21 mouse cellular contexts compared by ENCODE assay signal in the genomic region with DNA sequence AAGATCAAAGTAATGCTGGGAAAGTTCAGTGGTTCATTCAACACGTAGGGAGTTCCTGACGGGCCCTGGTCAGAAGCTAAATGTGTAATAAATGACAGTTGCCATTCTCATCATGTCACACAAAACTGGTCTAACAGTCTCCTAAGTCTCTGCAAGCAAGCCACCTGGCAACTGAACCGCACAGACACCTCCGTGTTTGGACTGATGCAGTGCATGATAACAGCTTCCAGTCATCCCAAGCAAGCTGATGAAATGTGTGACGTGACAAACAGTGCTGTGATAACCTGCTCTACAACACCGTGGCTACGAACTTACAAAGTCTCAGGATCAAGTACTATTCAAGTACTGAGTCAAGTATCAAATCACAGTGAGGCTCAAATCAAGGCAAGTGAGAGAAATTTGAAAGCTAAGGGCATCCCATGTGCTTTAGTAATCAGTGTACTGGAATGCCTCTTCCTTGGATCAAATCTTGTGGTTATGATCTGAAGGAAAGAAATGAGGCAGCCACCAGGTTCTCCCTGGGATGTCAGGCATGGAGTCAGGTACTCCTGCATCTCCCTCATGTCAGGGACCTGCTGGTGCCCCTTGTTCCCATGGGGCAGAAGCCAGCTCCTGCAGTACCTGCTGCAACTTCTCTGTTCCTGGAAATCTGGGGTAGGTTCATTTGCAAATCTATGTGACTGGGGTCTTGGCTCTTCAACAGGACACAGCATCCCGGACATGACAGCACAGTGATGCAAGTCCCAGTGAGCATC. TPM values are rescaled to one million over a fixed set of nuclear protein-coding genes. Genes with fewer than 3 reads are reported as not detected.
"Had no signal": no experiment of that assay in that cellular context is flagged by ENCODE, and none has a peak within 500 bp of the region (broad histone marks: within the 10 kb centered on the region; RNA-seq: fewer than 3 reads in every experiment).

No protein-coding gene starts in this region.

- H3K4me1 ChIP-seq: midbrain, embryonic 10.5 days; midbrain, embryonic 13.5 days; neural tube, embryonic 13.5 days; stomach, embryonic 15.5 days had no signal

- H3K4me3 ChIP-seq: midbrain, embryonic 10.5 days; midbrain, embryonic 13.5 days; myocyte; neural tube, embryonic 13.5 days; neural tube, embryonic 15.5 days; stomach, embryonic 15.5 days had no signal

- ATAC-seq: midbrain, embryonic 13.5 days; midbrain, embryonic 16.5 days had no signal

- H3K4me2 ChIP-seq: lung, embryonic 14.5 days; midbrain, embryonic 13.5 days; neural tube, embryonic 13.5 days; neural tube, embryonic 15.5 days; stomach, embryonic 15.5 days had no signal

- H3K27me3 ChIP-seq: midbrain, embryonic 13.5 days; neural tube, embryonic 13.5 days; neural tube, embryonic 15.5 days; stomach, embryonic 15.5 days had no signal

- H3K27ac ChIP-seq: midbrain, embryonic 10.5 days; midbrain, embryonic 13.5 days; neural tube, embryonic 13.5 days; neural tube, embryonic 15.5 days; stomach, embryonic 15.5 days; stomach, postnatal 0 days had no signal

- DNase-seq: lung, adult 18-20 months; lung, embryonic 14.5 days; lung, postnatal 10 days; lung, postnatal 4 days; retina, postnatal 1 day; right cerebral cortex, adult 18-20 months; thymus, adult 2 months; thymus, postnatal 25 days; thymus, postnatal 4 days had no signal

- H3K9me3 ChIP-seq: midbrain, embryonic 10.5 days; midbrain, embryonic 13.5 days; neural tube, embryonic 13.5 days; neural tube, embryonic 15.5 days; stomach, embryonic 15.5 days had no signal

- H3K9ac ChIP-seq: lung, embryonic 14.5 days; midbrain, embryonic 13.5 days; neural tube, embryonic 13.5 days; neural tube, embryonic 15.5 days; stomach, embryonic 15.5 days had no signal

RNA-seq across cellular contexts. Expression of gene Slco1a5, which starts 56.0 kb away (rescaled TPM):
- total RNA-seq: megakaryocyte, adult 5-6 weeks; megakaryocyte-erythroid progenitor cell, adult 5-6 weeks had no signal
- polyA plus RNA-seq: neural tube, embryonic 13.5 days; spleen, adult 2 months; stomach, embryonic 15.5 days; urinary bladder, adult 2 months had no signal
